Mouse (Mus musculus): ENCODE results near the gene Zdhhc14.

DNA sequence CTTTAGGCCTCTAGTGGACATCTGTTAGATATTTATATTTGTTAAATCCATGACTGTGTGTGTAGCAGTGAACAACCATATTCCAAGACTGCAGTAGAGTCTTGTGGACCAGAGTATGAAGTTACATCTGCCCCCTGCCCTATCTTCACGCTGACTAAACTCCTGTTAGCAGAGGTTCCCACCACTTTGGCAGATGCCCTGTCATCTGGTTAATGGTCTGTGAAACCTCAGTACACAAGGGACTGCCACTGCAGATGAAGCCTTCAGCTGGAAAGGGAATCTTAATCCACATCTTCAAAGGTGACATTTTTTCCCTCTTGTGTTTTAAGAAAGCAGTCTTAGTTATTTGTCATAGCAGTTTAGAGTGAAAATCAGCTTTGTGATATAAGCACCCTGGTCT is 187.0 kb downstream of the Zdhhc14 start:
- no peak for TF ChIP-seq FOSL1 (IDR thresholded peaks at IDR 0.05; ENCODE audit: insufficient read depth, low read length, poor library complexity, severe bottlenecking)
- TF ChIP-seq USF1 (IDR thresholded peaks at IDR 0.05; ENCODE audit: low read depth) = no peak
- no peak for TF ChIP-seq MYOD1 (IDR thresholded peaks at IDR 0.05; ENCODE audit: control insufficient read depth, insufficient read length, low read depth)
- TF ChIP-seq CTCF (IDR thresholded peaks at IDR 0.05; ENCODE audit: control insufficient read depth, insufficient read depth, insufficient read length) = no peak
- TF ChIP-seq MYOG (IDR thresholded peaks at IDR 0.05; ENCODE audit: control insufficient read depth, extremely low read depth, insufficient read length) = no peak
- TF ChIP-seq CEBPB (IDR thresholded peaks at IDR 0.05; ENCODE audit: low read depth) = no peak
- TF ChIP-seq MAX (IDR thresholded peaks at IDR 0.05) = no peak

All from C2C12 (cell line).